Mouse (Mus musculus): Measurements from ENCODE around the gene Cul1. TPM values are rescaled to one million over a fixed set of nuclear protein-coding genes. Genes with fewer than 3 reads are reported as not detected.

The Cul1 gene
- polyA plus RNA-seq, 2 experiments, result 104 to 125 TPM

DNA sequence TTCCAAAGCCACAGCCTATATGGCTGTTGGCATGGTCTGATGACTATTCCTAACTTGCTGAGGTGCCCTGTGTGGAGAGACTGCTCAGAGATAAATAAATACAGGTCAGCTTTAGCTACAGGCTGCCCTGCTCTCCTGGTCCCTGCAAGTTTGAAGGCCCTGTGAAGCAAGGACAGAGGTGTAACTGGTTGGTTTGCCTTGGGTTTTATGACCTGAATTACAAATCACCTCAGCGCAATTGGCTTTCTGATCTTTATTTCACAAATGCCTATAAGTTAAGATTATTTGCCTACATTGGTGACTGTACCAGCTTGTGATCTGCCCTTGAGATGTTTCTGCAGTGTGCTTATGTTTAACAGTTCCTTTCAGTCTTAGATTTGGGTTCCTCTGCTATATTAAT, 28.8 kb downstream of the Cul1 start:
- H3K9ac ChIP-seq (ENCODE audit: low read depth, low read length, severe bottlenecking), result no peak overlapping the region
- ATAC-seq (ENCODE audit: low FRiP score, low read depth), result no peak

DNA sequence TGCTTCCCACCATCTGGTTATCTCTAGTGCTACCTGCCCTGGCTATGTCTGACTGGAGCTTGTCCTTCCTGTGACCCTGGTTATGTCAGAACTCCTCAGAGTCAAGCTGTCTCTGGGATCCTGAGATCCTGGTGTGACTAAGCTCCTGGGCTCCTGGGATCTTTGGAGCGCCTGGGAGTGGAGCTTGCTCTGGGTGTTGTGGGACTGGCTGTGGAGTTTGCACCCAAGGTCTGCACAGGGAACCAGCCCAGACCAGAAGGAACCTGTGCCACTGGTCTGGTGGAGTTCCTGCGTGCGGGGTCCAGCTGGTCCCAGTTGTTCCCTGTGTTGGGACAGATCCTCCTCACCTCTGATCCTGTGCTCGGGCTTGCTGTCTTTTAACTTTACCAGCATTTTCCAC, 41.4 kb downstream of the Cul1 start:
- Histone ChIP-seq H3K36me3 (ENCODE audit: control insufficient read depth, insufficient read depth, low read length) (peaks cover 13% of the 10 kb centered on the region; the same call in 1 of the 2 replicates), H3K27ac (replicated peaks; ENCODE audit: low read depth, low read length) (no peak overlapping the region), H3K4me2 (replicated peaks; ENCODE audit: low read depth, low read length, severe bottlenecking) (no peak overlapping the region), H3K27me3 (ENCODE audit: control insufficient read depth, insufficient read depth, low read length) (no peaks in the 10 kb centered on the region), H3K4me1 (ENCODE audit: control insufficient read depth, insufficient read depth, low read length) (no peaks in the 10 kb centered on the region), H3K9me3 (ENCODE audit: control insufficient read depth, low read length) (no peaks in the 10 kb centered on the region), H3K4me3 (replicated peaks; ENCODE audit: low read length) (no peak overlapping the region), H3K9ac (ENCODE audit: low read depth, low read length, severe bottlenecking) (no peak overlapping the region)
- no peak for ATAC-seq (ENCODE audit: low FRiP score, low read depth)
- DNase-seq (ENCODE audit: low spot score), result no peak
- WGBS, result 86% methylated on average over 4 of the region's 4 CpGs
- no peak for TF ChIP-seq POLR2A (IDR thresholded peaks at IDR 0.05; ENCODE audit: borderline replicate concordance, extremely low read depth, insufficient read depth, insufficient read length)

More for the DNA sequence above, 28.8 kb downstream of the Cul1 start:
- Histone ChIP-seq H3K4me1 (ENCODE audit: control insufficient read depth, insufficient read depth, low read length) (no peaks in the 10 kb centered on the region), H3K4me2 (replicated peaks; ENCODE audit: low read depth, low read length, severe bottlenecking) (no peak overlapping the region), H3K36me3 (ENCODE audit: control insufficient read depth, insufficient read depth, low read length) (peaks cover under 1% of the 10 kb centered on the region; the same call in 1 of the 2 replicates), H3K9me3 (ENCODE audit: control insufficient read depth, low read length) (no peaks in the 10 kb centered on the region), H3K27ac (replicated peaks; ENCODE audit: low read depth, low read length) (no peak overlapping the region), H3K4me3 (replicated peaks; ENCODE audit: low read length) (no peak overlapping the region), H3K27me3 (ENCODE audit: control insufficient read depth, insufficient read depth, low read length) (no peaks in the 10 kb centered on the region)
- no peak for DNase-seq (ENCODE audit: low spot score)
- WGBS, result 85% methylated on average over 1 of the region's 1 CpGs
- no peak for TF ChIP-seq POLR2A (IDR thresholded peaks at IDR 0.05; ENCODE audit: borderline replicate concordance, extremely low read depth, insufficient read depth, insufficient read length)

DNA sequence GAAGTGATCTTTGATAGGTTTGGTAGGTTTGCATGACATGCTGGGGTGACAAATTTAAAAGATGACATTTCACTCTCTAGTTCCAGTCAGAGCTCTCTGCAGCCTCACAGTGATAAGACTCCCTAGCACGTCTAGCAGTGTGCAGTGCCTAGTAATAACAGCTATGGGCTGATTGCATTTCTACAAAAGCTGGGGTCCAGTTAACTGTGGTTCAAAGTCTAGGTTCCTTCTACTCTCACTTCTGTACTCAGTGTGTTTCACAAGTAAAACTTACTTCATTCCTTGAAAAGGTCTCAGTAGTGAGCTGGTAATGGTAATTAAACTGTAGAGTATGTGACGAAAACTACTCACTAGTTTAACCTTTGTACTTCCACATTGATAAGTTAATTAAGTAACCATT, 66.8 kb downstream of the Cul1 start:
- no peak for TF ChIP-seq POLR2A (IDR thresholded peaks at IDR 0.05; ENCODE audit: borderline replicate concordance, extremely low read depth, insufficient read depth, insufficient read length)
- no peak for ATAC-seq (ENCODE audit: low FRiP score, low read depth)
- WGBS, result 82% methylated on average over 2 of the region's 2 CpGs

DNA sequence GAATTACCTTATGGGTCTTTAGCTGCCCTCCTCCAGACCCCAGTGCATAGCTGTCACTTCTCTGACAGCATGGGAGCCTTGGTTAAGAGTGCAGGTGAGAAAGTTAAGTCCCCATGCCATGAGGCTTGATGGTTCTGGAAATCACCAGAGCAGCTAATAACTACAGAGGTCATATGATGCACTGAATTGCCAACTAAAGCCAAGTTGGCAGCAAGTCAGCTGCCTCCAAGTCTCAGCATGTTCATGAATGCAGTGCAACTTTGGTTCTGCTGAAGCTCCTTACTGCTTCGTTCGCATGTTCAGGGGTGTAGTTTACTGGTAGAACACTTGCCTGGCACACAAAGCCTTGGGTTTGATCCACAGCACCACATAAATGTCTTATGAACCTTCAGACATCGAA, 69.2 kb downstream of the Cul1 start:
- Histone ChIP-seq H3K9me3 (ENCODE audit: control insufficient read depth, low read length) (no peaks in the 10 kb centered on the region), H3K4me1 (ENCODE audit: control insufficient read depth, insufficient read depth, low read length) (no peaks in the 10 kb centered on the region), H3K4me3 (replicated peaks; ENCODE audit: low read length) (no peak overlapping the region), H3K36me3 (ENCODE audit: control insufficient read depth, insufficient read depth, low read length) (peaks cover 91% of the 10 kb centered on the region), H3K9ac (ENCODE audit: low read depth, low read length, severe bottlenecking) (no peak overlapping the region), H3K4me2 (replicated peaks; ENCODE audit: low read depth, low read length, severe bottlenecking) (no peak overlapping the region), H3K27me3 (ENCODE audit: control insufficient read depth, insufficient read depth, low read length) (no peaks in the 10 kb centered on the region), H3K27ac (replicated peaks; ENCODE audit: low read depth, low read length) (no peak overlapping the region)
- DNase-seq (ENCODE audit: low spot score) (no peak), ATAC-seq (ENCODE audit: low FRiP score, low read depth) (no peak)
- no peak for TF ChIP-seq POLR2A (IDR thresholded peaks at IDR 0.05; ENCODE audit: borderline replicate concordance, extremely low read depth, insufficient read depth, insufficient read length)
- WGBS, result 93% methylated on average over 3 of the region's 3 CpGs

More for the DNA sequence above, 66.8 kb downstream of the Cul1 start:
- H3K4me2 ChIP-seq (replicated peaks; ENCODE audit: low read depth, low read length, severe bottlenecking), result no peak overlapping the region
- H3K4me3 ChIP-seq (replicated peaks; ENCODE audit: low read length), result no peak overlapping the region
- no peak overlapping the region for H3K9ac ChIP-seq (ENCODE audit: low read depth, low read length, severe bottlenecking)
- no peak for DNase-seq (ENCODE audit: low spot score)
- no peaks in the 10 kb centered on the region for H3K4me1 ChIP-seq (ENCODE audit: control insufficient read depth, insufficient read depth, low read length)
- peaks cover 92% of the 10 kb centered on the region for H3K36me3 ChIP-seq (ENCODE audit: control insufficient read depth, insufficient read depth, low read length)
- H3K9me3 ChIP-seq (ENCODE audit: control insufficient read depth, low read length), result no peaks in the 10 kb centered on the region
- H3K27me3 ChIP-seq (ENCODE audit: control insufficient read depth, insufficient read depth, low read length), result no peaks in the 10 kb centered on the region
- H3K27ac ChIP-seq (replicated peaks; ENCODE audit: low read depth, low read length), result no peak overlapping the region

DNA sequence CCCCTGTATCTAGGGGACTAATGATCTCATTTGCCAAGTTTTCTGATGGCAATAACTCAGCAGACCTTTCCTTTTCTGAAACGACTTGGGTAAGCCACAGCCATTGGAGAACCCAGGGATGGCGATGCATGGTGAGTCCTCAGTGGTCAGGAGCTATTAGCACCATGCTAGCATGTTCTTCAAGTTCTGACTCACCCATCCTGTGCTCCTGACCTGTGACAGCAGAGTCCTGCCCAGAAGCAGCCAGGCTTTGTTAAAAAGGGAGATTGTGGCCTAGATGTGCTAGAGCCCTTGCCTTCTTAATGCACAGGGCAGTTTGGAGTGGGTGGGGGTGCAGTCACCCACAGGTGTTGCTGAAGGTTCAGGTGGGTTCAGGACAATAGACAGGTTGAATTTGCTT, 71.8 kb downstream of the Cul1 start:
- Histone ChIP-seq H3K9me3 (ENCODE audit: control insufficient read depth, low read length) (no peaks in the 10 kb centered on the region), H3K27ac (replicated peaks; ENCODE audit: low read depth, low read length) (no peak overlapping the region), H3K27me3 (ENCODE audit: control insufficient read depth, insufficient read depth, low read length) (no peaks in the 10 kb centered on the region), H3K4me2 (replicated peaks; ENCODE audit: low read depth, low read length, severe bottlenecking) (no peak overlapping the region), H3K4me1 (ENCODE audit: control insufficient read depth, insufficient read depth, low read length) (no peaks in the 10 kb centered on the region), H3K4me3 (replicated peaks; ENCODE audit: low read length) (no peak overlapping the region), H3K9ac (ENCODE audit: low read depth, low read length, severe bottlenecking) (no peak overlapping the region), H3K36me3 (ENCODE audit: control insufficient read depth, insufficient read depth, low read length) (peaks cover 94% of the 10 kb centered on the region)
- no peak for TF ChIP-seq POLR2A (IDR thresholded peaks at IDR 0.05; ENCODE audit: borderline replicate concordance, extremely low read depth, insufficient read depth, insufficient read length)
- no peak for ATAC-seq (ENCODE audit: low FRiP score, low read depth)
- DNase-seq (ENCODE audit: low spot score), result no peak
- 83% methylated on average over 2 of the region's 2 CpGs for WGBS

DNA sequence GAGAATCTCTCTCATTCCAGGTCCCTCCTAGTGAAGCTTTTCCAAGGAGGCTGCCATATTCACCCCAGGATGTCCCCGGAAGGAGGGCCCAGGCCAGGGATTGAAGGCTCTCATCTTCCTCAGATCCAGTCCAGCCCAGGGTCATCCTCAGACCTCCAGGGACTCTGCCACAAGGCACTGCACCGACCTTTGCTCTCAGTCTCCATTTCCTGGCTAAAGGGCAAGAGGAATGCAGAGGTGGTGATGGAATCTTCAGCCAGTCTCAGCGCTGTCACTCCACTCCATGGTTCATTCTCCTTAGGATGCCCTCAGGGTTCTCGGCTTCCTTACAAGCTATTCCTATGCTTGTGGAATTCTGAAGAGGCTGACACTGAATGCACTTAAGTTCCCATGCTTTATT, 73.2 kb downstream of the Cul1 start:
- Histone ChIP-seq H3K4me1 (ENCODE audit: control insufficient read depth, insufficient read depth, low read length) (no peaks in the 10 kb centered on the region), H3K9me3 (ENCODE audit: control insufficient read depth, low read length) (no peaks in the 10 kb centered on the region), H3K36me3 (ENCODE audit: control insufficient read depth, insufficient read depth, low read length) (peaks cover 96% of the 10 kb centered on the region), H3K27ac (replicated peaks; ENCODE audit: low read depth, low read length) (no peak overlapping the region), H3K4me3 (replicated peaks; ENCODE audit: low read length) (no peak overlapping the region), H3K27me3 (ENCODE audit: control insufficient read depth, insufficient read depth, low read length) (no peaks in the 10 kb centered on the region), H3K9ac (ENCODE audit: low read depth, low read length, severe bottlenecking) (no peak overlapping the region), H3K4me2 (replicated peaks; ENCODE audit: low read depth, low read length, severe bottlenecking) (no peak overlapping the region)
- ATAC-seq (ENCODE audit: low FRiP score, low read depth) (no peak), DNase-seq (ENCODE audit: low spot score) (no peak)
- no peak for TF ChIP-seq POLR2A (IDR thresholded peaks at IDR 0.05; ENCODE audit: borderline replicate concordance, extremely low read depth, insufficient read depth, insufficient read length)
- 72% methylated on average over 4 of the region's 4 CpGs for WGBS

Measured in limb, embryonic 14.5 days (tissue).